Mouse (Mus musculus): Measurements from ENCODE around the gene Olfr1431. TPM values are rescaled to one million over a fixed set of nuclear protein-coding genes. Genes with fewer than 3 reads are reported as not detected.
"Not testable (repeated sequence)": the region's sequence is repeated elsewhere in the genome, so short reads cannot be mapped to it uniquely, and the experiment has no call there.

Olfr1431 gene
- polyA plus RNA-seq (2015; fragmentation: Nextera tagmentation; extraction: Ambion mirVana), result not detected in 2 replicates

DNA sequence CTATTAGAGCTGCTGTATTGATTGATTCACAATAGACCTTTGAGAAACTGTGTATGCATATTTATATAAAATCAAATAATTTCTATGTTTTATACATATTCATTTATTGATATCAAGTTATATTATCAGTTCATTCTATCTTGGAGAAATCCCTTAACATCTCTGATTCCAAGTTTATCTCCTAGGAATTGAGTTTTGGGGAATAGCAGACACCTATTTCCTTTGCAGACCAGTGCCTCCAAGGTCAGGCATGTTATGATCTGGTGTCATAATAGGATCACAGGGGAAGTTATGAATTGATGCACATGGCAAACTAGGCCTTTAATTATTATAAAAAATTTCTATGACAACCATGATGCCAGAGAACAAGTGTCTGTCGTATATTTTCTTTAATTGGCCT lies at the start of gene Olfr1431:
TSS of gene Olfr1431 (plus strand) at position 301 of the 400 bp plus-strand sequence.
- no peak for DNase-seq (ENCODE audit: low spot score)

DNA sequence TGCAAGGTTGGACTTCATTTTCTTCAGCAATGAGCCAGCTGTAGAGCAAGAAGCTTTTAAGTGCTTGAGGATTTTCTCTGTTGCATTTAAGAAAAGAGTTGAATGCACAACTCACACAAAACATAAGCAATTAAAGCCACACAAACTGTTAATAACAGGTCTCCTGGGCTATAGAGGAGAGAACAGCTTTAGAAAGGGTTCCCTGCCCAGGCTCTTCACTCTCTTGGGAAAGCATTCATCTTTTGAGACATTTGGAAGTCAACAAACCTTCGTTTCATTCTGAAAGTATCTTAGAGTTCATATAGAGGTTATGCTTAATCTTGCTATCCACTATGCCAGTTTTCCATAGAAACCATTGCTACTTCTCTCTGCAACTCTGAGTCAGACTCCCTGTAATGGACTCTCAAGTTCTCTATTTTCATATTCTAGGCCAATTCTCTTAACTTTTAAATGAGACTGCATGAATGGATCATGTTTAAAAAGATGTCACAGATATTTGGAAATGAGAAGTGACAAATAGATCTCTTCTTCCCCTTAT lies 30.3 kb upstream of the Olfr1431 start, which contains the start of gene Olfr1555-ps1:
TSS of gene Olfr1555-ps1 (minus strand) at position 51 of the 538 bp plus-strand sequence.
- DNase-seq (ENCODE audit: low spot score), result not testable (repeated sequence)

DNA sequence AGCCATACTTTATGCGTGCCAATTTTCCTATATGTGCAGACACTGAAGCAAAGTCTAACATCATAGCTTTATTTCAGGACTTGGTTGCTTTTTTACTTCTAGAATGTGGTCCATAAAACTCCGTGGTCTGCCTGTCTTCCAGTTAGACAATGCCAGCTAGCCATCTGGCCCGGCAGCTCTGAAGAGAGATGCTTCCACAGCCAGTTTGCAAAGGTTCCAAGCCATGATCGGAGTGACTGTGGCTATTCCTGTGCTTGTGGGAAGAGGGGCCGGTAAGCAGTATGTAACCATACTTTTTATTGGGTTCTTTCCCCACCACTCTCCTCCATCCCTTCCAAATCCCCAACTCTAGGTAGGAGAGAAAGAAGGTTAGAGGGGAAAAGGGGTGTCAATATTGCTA lies 25.0 kb upstream of the Olfr1431 start:
- not testable (repeated sequence) for DNase-seq (ENCODE audit: low spot score)

DNA sequence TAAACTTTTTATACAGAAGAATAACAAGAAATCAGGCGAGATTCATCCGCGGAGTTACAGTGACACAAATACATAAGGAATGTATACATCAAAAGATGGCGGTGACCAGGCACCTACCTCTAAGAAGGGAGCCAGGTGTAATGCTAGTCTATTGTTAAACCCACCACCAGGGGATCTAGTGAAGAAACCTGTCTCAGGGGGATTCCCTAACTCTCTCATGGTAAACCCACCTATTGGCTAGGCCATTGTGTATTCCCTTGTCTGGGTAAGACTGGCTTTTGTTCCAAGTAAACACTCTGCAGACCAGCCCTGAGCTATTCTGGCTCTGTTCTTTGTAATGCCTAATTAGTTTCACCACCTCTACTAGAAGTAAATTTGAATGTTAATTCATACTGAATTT lies 1.4 kb upstream of the Olfr1431 start:
- DNase-seq (ENCODE audit: low spot score), result not testable (repeated sequence)

DNA sequence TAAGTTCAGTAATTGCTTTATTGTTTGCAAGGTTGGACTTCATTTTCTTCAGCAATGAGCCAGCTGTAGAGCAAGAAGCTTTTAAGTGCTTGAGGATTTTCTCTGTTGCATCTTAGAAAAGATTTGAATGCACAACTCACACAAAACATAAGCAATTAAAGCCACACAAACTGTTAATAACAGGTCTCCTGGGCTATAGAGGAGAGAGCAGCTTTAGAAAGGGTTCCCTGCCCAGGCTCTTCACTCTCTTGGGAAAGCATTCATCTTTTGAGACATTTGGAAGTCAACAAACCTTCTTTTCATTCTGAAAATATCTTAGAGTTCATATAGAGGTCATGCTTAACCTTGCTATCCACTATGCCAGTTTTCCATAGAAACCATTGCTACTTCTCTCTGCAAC lies 32.1 kb downstream of the Olfr1431 start, which contains the start of gene Olfr1432:
TSS of gene Olfr1432 (minus strand) at position 101 of the 400 bp plus-strand sequence.
- not testable (repeated sequence) for DNase-seq (ENCODE audit: low spot score)

DNA sequence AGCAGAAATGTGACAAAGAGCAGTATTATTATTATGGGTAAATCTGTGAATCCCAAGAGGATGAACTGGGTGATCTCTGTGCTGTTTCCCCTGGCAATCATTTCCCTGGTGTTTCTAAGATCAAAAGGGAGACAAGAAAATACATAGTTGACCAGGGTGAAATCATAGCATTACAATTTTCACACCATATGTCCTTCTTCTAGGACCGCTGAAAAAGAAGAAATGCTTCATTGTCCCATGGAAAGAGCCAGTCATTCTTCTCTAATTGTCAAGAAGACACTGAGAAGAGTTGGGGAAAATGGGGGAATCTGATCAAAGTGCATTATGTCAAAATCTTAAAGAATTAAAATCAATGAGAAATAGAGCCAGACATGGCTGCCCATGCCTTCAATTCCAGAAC lies 41.1 kb downstream of the Olfr1431 start, which contains the start of gene Olfr262:
TSS of gene Olfr262 (minus strand) at position 101 of the 400 bp plus-strand sequence.
- DNase-seq (ENCODE audit: low spot score), result no peak

DNA sequence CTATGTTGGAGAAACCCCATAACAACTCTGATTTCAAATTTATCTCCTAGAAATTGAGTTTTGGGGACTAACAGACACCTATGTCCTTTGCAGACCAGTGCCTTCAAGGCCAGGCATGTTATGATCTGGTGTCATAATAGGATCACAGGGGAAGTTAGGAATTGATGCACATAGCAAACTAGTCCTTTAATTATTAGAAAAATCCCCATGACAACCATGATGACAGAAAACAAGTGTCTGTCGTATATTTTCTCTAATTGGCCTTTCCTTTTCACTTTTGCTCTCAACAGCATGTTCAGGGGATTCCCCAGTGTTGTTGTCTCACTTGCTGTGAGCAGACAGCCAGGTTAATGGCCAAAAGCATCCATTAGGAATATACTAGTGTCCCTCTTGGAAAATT lies 60.3 kb downstream of the Olfr1431 start, which contains the start of gene Olfr235:
TSS of gene Olfr235 (plus strand) at position 301 of the 400 bp plus-strand sequence.
- no peak for DNase-seq (ENCODE audit: low spot score)

Other genes with a start within 250 kb of the Olfr1431 start
- 5.4 and 6.5 TPM in 2 replicates for gene Osbp, start 234.7 kb upstream of the Olfr1431 start, polyA plus RNA-seq (2015; fragmentation: Nextera tagmentation; extraction: Ambion mirVana)
- not detected in 2 replicates for gene Olfr1423, start 159.3 kb upstream of the Olfr1431 start, polyA plus RNA-seq (2015; fragmentation: Nextera tagmentation; extraction: Ambion mirVana)
- not detected in 2 replicates for gene Olfr1424, start 138.0 kb upstream of the Olfr1431 start, polyA plus RNA-seq (2015; fragmentation: Nextera tagmentation; extraction: Ambion mirVana)
- not detected in 2 replicates for gene Olfr1425, start 122.9 kb upstream of the Olfr1431 start, polyA plus RNA-seq (2015; fragmentation: Nextera tagmentation; extraction: Ambion mirVana)
- gene Olfr1426, start 108.6 kb upstream of the Olfr1431 start, polyA plus RNA-seq (2015; fragmentation: Nextera tagmentation; extraction: Ambion mirVana), result not detected in 2 replicates
- gene Olfr1427, start 97.3 kb upstream of the Olfr1431 start, polyA plus RNA-seq (2015; fragmentation: Nextera tagmentation; extraction: Ambion mirVana), result not detected in 2 replicates
- gene Olfr1428, start 84.7 kb upstream of the Olfr1431 start, polyA plus RNA-seq (2015; fragmentation: Nextera tagmentation; extraction: Ambion mirVana), result not detected in 2 replicates
- not detected in 2 replicates for gene Olfr76, start 77.4 kb upstream of the Olfr1431 start, polyA plus RNA-seq (2015; fragmentation: Nextera tagmentation; extraction: Ambion mirVana)
- gene Olfr1555-ps1, start 30.5 kb upstream of the Olfr1431 start, polyA plus RNA-seq (2015; fragmentation: Nextera tagmentation; extraction: Ambion mirVana), result not detected in 2 replicates
- gene Olfr1432, start 32.0 kb downstream of the Olfr1431 start, polyA plus RNA-seq (2015; fragmentation: Nextera tagmentation; extraction: Ambion mirVana), result not detected in 2 replicates
- not detected in 2 replicates for gene Olfr262, start 41.0 kb downstream of the Olfr1431 start, polyA plus RNA-seq (2015; fragmentation: Nextera tagmentation; extraction: Ambion mirVana)
- gene Olfr235, start 60.4 kb downstream of the Olfr1431 start, polyA plus RNA-seq (2015; fragmentation: Nextera tagmentation; extraction: Ambion mirVana), result not detected in 2 replicates
- not detected in 2 replicates for gene Olfr1434, start 79.2 kb downstream of the Olfr1431 start, polyA plus RNA-seq (2015; fragmentation: Nextera tagmentation; extraction: Ambion mirVana)
- gene Olfr1436, start 98.5 kb downstream of the Olfr1431 start, polyA plus RNA-seq (2015; fragmentation: Nextera tagmentation; extraction: Ambion mirVana), result not detected in 2 replicates
- gene Olfr1437, start 124.5 kb downstream of the Olfr1431 start, polyA plus RNA-seq (2015; fragmentation: Nextera tagmentation; extraction: Ambion mirVana), result not detected in 2 replicates
- not detected in 2 replicates for gene Olfr1438-ps1, start 135.3 kb downstream of the Olfr1431 start, polyA plus RNA-seq (2015; fragmentation: Nextera tagmentation; extraction: Ambion mirVana)
- gene Olfr1440, start 186.6 kb downstream of the Olfr1431 start, polyA plus RNA-seq (2015; fragmentation: Nextera tagmentation; extraction: Ambion mirVana), result not detected in 2 replicates
- not detected in 2 replicates for gene Olfr1441, start 216.8 kb downstream of the Olfr1431 start, polyA plus RNA-seq (2015; fragmentation: Nextera tagmentation; extraction: Ambion mirVana)
- not detected in 2 replicates for gene Pfpl, start 227.3 kb downstream of the Olfr1431 start, polyA plus RNA-seq (2015; fragmentation: Nextera tagmentation; extraction: Ambion mirVana)

Measured in thymus, postnatal 0 days (tissue).